Mouse (Mus musculus) cerebellum, postnatal 14 days (tissue): ENCODE data around the gene Chrm3.

Experiments used
- DNase-seq, 2 experiments: peaks; one replicate each; pipeline ENCODE4 v3.0.0; 2021; ENCODE audit warnings: mixed read lengths in 2 of 2

The Chrm3 gene

DNA sequence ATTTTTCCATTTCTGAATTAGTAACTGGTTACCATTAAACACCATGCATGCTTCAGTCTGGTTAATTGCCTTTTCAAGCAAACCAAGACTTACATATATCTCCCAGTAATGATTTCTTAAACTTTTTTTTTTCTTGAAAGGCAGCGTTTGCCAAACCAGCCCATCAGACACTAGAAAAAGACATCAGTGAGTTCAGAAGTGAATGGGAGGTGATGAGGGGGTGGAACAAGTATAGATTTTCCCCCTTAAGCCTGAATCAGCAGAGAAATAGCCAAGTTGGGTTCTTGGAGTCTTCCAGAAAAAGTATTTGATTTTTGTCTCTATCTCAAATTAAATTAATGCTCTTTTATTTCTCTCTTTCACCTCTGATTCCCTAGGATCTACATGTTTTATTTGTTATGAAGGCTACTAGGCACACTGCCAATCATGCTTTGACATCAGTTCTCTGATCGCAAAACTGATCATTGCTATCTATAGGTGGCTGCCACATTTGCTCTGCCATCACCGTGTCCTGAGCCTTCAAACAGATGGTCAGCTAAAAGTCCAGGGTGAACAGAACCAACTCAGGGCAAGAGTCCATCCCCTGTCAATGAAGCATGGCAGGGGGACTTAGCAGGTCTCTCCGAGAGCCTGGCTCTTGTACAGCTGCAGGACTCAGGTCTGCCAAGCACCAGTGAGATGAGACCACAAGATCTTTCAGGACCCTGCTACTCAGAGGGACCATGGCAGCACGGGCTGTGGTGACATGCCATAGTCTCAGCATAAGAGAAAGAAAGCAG lies 125.1 kb downstream of the Chrm3 start:
- DNase-seq, result peak; percentile 45 to 84

- DNase-seq, result no peak
These were observed 140.2 kb downstream of the Chrm3 start for GRCm38 (mm10) chr13:10220403-10220802.

- no peak for DNase-seq
These were observed 148.5 kb downstream of the Chrm3 start for GRCm38 (mm10) chr13:10212112-10212511.

DNA sequence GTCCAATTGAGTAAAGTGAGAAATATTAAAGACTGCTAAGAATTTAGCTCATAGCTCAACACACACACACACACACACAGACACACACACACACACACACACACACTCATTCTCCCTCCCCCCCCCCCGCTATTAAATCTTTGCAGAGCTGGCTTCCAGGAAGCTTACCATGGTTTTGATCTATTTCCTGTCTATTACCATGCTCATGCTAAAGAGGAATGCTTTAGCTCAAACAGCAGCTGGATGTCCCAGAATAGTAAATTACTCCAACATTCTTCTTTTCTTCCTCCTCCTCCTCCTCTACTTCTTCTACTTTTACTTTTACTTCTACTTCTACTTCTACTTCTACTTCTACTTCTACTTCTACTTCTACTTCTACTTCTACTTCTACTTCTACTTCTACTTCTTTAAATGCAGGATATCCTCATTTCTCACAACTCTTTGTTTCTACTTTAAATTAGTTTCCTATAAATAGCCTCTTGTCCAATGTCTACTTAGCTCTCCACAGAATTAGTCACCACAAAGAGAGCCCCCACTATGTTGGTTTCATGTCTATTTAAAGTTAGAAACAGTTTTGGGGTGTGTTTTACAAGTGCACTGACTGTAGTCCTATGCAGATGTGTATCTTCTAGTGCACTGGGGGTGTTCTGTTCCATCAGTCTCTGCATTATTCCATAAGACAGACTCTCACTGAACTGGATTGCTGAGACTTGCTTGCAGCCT lies 150.0 kb downstream of the Chrm3 start:
- no peak for DNase-seq

DNA sequence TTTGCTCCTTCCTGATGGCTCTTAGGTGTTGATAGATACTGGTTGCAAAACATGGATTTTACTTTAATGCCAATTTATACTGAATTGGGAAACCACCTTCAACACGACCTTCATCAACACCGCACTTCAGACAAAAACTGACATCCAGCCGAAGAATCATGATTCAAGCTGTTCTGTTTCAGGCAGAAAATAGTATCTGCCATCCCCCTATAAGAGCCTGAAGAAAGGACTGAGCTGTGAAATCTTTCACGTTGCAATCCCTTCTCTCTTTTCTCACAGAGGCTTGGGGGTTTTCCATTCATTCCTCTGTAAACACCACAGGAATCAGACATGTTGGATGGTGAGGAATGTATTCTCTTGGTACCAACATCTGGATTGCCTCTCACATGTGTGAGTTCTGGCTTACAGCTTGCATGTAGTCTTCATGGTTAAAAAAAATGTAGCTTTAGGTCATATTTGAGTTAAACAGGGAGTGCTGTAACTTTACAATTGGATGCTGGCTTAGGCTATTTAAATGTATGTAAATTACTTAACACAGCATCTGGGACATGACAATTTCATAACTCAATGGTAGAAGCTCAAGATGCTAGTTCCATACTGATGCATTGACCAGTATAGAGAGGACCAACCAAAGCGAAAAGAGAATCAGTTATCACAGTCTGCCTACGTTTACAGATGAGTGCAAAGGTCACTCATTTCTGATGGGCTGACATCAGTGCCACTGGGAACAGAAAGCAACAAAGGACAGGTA lies 161.3 kb downstream of the Chrm3 start:
- no peak for DNase-seq

DNA sequence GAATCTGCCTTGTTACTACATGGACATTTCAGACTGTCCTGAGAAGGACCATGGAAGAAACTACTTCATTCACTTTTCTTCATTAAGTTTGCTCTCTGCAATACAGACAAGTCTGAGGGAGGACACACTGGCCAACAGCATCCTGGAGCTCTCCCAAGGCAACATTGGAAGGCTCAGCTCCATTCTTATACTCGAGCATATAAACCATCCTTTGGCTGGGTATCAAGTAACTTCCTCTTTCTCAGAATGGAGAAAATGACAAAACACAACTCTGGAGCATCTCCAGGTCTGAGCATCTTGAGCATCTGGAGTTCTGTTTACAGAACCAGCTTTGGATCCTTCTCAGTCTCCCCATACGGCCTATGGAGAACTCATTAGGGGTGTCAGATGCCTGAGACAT lies 170.8 kb downstream of the Chrm3 start:
- DNase-seq, result no peak

DNA sequence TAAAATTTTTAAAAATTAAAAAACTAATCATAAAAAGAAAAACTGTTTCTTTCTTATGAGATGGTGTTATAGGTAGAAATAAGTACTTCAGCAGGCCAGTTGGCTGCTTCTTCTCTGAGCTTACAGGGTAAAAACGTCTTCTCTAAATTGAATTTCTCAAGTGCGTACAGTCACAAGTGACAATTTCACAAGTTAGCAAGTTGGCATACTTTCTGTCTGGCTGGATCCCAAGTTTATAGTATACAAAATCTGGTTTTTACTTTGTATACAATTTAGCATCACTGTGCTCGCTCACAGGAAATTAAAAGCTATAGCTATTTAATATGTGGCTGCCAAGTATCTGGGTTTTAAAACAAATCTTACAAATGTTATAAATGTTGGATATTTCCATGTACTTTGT lies 172.7 kb downstream of the Chrm3 start:
- no peak for DNase-seq

- no peak for DNase-seq
These were observed 176.8 kb downstream of the Chrm3 start for GRCm38 (mm10) chr13:10183837-10184236.

DNA sequence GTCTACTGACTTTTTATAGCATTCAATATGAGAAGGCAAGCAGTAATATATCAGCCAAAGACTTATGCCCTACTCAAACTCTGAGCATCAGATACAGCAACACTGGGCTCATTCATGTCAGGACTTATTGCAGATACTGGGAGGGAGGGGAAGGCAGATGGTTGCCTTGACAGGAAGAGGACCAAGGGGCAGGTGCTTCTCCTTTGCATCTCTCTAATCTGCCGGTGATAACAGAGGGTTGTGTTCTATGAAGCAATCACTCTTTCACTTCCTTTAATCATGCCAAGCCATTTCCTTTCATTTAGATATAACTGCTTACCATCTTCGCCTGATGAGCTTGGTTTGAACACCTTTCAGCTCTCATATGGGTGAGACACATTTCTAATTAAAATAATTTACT lies 177.9 kb downstream of the Chrm3 start:
- DNase-seq, result no peak

DNA sequence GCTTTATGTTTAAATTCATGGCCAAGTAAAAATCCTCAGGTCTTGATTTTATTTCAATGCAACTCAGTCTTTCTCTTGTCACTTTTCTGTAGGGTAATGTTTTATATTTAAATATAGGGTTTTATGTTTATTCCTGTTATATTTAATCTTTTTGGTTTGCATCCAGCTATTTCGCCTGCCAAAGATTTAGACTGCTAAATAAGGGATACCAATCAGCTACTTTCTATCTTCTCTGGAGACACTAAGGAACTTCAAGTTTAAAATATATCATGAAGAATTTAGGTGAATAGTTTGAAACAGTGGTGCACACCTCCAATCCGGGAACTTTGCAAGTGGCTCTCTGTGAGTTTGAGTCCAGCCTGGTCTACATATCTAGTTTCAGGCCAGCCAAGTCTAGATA lies 190.1 kb downstream of the Chrm3 start:
- DNase-seq, result no peak

- no peak for DNase-seq
These were observed 197.3 kb downstream of the Chrm3 start for GRCm38 (mm10) chr13:10163354-10163753.

DNA sequence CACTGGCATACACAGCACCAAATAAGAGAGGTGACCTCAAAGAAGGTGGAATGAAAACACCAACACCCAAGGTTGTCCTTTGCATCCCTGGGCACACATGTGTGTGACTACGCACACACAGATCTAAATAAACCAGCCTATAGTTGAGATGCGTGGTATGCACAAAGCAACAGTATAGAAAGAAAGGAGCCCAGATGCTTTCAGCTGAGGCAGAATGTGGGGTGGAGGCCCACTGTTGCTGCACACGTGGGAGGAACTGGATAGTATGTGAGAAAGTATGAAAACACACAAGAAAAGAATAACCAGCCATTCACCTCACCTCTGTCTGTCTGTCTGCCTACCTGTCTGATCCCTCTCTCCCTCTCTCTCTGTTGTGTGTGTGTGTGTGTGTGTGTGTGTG lies 203.2 kb downstream of the Chrm3 start:
- DNase-seq, result no peak

- peak; percentile 25 to 36 for DNase-seq
These were observed 220.1 kb downstream of the Chrm3 start for GRCm38 (mm10) chr13:10140573-10140972.

DNA sequence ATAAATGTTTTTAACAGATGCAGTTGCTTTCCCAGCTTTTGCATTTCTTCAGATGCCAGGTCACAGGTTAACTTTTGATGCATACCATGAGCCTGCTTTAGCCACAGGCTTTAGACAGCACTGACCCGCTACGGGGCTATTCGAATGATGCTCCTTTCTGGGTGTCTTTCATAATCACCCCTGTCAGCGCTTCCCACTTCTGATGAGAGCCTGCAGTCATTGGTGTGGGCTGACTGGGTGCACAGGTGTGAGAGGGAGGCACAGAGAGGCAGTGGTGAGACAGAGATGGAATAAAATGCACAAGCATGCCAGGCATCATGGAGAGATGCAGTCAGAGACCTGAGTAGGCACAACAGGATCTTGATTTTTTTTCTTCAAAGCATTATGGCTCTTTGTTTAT lies 221.8 kb downstream of the Chrm3 start:
- no peak for DNase-seq

- no peak for DNase-seq
These were observed 229.6 kb downstream of the Chrm3 start for GRCm38 (mm10) chr13:10131064-10131463.

GRCm38 (mm10) chr13:10112211-10112610 lies 248.4 kb downstream of the Chrm3 start:
- DNase-seq, result no peak

DNA sequence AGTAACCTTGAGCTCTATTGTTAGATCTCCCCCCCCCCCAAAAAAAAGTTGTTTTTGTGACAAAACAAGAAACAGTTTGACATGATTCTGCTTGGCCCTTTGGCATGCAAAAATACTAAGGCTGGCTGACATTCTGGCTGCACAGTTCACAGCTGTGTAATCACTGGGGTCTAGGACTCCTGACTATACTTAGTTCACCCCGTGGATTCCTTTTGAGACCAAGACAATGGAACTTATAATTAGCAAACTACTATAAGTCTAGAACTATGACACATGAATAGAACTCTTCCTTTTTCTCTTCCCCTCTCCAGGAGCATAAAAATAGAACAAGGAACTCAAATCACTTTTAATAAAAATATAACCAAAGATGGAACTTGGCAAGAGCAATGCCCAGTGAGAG lies 251.1 kb downstream of the Chrm3 start:
- no peak for DNase-seq

DNA sequence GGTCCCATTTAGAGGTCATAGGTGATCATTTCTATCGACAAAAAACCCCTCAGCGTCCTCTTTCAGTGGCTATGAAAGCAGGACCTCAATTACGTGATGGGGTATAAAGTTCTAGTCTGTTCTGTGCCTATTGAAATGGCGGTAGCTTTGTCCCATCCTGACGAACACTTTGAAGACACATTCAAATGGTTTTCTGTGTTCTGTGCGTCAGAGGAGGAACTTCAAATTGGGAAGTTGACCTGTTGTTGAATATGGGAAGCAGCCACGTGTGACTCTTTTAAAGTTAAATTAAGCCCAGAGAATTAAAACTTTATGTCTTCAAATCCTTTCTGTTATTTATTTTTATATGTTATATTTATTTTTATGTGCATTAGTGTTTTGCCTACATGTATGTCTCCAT lies 253.3 kb downstream of the Chrm3 start:
- DNase-seq, result no peak

DNA sequence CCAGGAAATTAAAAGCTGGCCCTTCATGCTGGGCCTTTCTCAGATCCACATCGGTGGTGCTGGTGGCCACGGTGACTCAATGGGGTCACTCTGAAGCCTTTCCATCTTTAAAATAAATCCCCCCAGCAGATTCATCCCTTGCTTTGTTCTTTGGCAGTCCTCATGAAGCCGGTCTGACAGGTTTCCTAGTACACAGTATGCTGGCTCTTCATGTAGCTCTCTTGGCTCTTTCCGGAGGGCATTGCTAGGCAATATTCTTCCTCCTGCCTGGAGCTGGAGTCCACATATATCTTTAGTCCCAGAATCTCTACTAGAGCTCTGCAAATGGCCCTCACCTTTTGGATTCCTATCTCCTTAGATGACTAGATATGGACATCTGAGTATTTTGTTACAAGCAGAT lies 269.9 kb downstream of the Chrm3 start:
- peak in 1 of 2 experiments; percentile 19 for DNase-seq

DNA sequence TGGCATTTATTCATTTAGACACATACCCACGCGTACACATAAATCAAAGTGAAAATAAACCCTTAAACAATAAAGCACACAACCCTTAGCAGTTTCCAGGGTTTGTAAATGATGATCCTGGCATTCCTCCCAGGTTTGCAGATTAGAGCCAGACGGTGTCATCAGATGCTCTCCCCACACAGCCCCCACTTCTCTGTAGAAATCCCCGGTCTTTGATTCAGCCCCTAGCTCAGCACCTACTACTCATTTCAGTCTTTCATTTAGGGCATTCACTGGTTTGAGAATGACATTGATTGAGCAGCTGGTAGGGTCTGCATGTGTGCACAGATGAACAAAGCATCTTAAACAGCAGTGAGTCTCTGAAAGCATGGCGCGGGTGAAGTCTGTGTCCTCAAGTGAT lies 274.3 kb downstream of the Chrm3 start:
- DNase-seq, result peak; percentile 59 to 64

- DNase-seq, result peak in 1 of 2 experiments; percentile 9
These were observed 278.7 kb downstream of the Chrm3 start for GRCm38 (mm10) chr13:10081896-10082426.

GRCm38 (mm10) chr13:10071165-10071564 lies 289.5 kb downstream of the Chrm3 start:
- DNase-seq, result peak; percentile 64 to 67

- no peak for DNase-seq
These were observed 291.6 kb downstream of the Chrm3 start for GRCm38 (mm10) chr13:10068927-10069580.
